Mouse (Mus musculus) megakaryocyte-erythroid progenitor cell, adult 5 weeks (primary cell): ENCODE results near the gene Higd1b. TPM values are rescaled to one million over a fixed set of nuclear protein-coding genes. Genes with fewer than 3 reads are reported as not detected.

ENCODE experiments used
- polyA plus RNA-seq: library from polyadenylated mRNA; stranded (reverse); fragments of >175 nt; gene quantifications from 2 replicates; pipeline ENCODE4 v1.2.3, GENCODE M21; 2012

Gene Higd1b
- not detected in 2 replicates for polyA plus RNA-seq

DNA sequence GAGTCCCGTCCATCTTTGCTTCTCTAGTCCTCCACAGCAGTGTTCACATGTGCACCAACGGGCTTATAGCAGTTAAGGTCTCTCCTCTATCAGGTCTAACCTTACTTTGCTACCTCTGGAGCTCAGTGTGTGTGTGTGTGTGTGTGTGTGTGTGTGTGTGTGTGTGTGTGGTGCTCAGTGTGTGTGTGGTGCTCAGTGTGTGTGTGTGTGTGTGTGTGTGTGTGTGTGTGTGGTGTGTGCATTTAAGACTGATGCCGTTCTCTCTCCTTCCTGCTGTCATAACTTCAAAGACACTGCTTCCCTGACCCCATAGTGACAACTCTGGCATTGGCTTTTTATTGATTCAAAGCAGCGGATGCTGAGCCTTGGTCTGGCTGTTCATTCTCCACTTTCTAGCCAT, at the start of gene Higd1b:
Higd1b (plus strand) TSS at position 301 of the 400 bp plus-strand sequence.

DNA sequence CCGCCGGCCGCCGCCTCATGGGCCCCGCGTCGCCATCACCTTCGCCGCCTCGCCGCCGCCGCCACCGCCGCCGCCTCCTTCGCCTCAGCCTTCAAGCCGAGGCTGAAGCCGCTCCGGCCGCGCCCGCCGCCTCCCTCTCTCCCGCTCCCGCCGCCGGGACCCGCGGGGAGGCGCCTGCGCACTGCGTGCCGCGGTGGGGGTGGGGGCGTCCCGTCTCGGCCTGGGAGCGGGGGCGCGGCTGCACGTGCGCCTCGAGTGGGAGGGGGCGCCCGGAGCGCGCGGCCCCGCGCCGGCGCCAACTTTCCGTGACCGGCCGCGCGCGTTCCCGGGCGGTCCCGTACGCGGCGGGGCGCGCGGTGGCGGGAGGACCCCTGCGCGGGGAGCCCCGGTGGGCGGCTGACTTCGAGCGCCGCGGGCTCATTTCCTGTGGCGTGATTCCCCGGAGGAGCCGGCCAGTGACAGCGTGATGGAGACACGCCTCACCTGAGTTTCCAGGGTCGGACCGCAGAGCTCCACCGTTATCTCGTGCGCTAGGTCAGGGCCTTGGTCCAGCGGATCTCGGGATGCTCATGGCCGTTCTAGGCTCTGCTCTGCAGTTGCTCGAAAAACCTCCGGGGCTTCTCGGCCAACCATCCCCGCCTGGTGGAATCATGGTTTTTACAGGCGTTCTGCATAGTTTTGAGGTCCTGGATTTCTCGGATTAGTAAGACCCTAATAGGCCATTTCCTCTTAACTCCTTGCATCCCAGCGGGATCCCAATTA, 16.4 kb upstream of the Higd1b start, which contains the start of gene Gjc1:
Gjc1 (minus strand) TSS at position 680 of the 762 bp plus-strand sequence.

DNA sequence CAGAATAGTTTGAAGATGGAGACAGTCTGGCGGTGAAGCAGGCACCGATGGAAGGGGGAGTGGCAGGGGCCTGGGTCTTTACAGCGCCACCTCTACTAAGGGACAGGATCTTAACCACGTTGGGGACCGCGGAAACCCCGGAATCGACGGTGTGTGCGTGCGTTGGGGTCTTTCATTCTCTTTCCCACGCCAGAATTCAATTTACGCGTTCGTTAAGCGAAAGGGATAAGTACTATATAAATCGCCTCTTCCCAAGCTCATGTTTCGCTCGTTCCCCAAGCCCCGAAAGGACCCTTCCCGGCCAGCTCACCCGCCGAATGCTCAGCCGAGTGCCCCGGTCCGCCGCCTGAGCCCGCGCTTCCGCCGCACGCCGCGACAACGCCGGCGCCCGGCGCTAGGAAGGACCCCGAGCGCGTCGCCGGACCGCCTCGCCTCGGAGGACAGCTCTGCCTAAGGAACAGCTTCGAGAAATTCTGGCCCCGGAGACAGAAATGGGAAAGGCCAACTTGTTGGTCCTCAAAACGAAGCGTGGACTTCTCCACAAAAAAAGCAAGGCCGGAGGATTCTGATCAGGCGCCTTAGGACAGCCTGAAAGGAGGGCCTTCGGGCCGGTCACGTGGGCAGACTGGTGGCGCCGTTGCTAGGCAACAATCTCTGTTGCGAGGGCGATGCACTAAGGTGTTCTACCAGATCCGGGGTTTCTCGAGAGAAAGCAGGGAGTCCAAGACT, 45.1 kb downstream of the Higd1b start, which contains the start of the genes Eftud2 and Ccdc103:
Eftud2 (minus strand) TSS at position 401 of the 729 bp plus-strand sequence.
Ccdc103 (plus strand) TSS at position 620 of the 729 bp plus-strand sequence.

DNA sequence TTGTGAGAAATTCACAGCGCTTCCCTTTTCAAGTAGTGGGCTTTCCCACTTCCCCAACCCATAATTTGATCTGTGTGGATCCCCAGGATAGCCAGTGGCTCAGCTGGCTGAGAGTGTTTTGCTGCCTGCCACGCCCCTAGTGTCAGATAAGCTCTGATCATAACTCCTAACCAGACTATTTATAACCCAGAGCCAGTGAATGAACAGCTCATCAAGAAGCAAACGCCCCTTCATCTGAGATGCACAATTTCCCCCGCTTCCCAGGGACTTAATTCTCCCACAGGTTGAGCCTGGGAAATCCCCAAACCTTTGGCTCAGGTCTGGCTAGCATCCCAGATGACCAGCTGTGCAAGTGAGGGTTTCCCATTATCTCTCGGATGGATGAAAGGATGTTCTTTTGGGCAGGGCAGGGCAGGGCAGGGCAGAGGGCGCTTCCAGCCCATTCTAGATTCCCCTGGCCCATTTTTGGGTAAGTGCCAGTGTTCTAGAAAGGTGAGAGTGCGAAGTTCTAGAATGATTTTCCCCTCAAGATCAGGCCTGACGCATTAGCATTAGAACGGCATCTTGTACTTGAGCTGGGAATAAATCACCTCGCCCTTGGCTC, 49.1 kb downstream of the Higd1b start, which contains the start of gene Fam187a:
Fam187a (plus strand) TSS at position 554 of the 604 bp plus-strand sequence.

Other genes with a start within 250 kb of the Higd1b start
- 0.18 and 0.24 TPM in 2 replicates for gene Fzd2, start 231.5 kb upstream of the Higd1b start, polyA plus RNA-seq
- not detected in 2 replicates for gene Meioc, start 172.1 kb upstream of the Higd1b start, polyA plus RNA-seq
- gene Ccdc43, start 138.1 kb upstream of the Higd1b start, polyA plus RNA-seq: 8.7 and 9.4 TPM in 2 replicates
- 4.3 and 8.7 TPM in 2 replicates for gene Adam11, start 74.4 kb upstream of the Higd1b start, polyA plus RNA-seq
- gene Gjc1, start 16.1 kb upstream of the Higd1b start, polyA plus RNA-seq: not detected in 2 replicates
- gene Eftud2, start 45.1 kb downstream of the Higd1b start, polyA plus RNA-seq: 180 and 239 TPM in 2 replicates
- gene Ccdc103, start 45.4 kb downstream of the Higd1b start, polyA plus RNA-seq: 0.19 TPM in 1 of 2 replicates, not detected in the other
- not detected in 2 replicates for gene Fam187a, start 49.3 kb downstream of the Higd1b start, polyA plus RNA-seq
- 0.02 and 0.06 TPM in 2 replicates for gene Gfap, start 65.1 kb downstream of the Higd1b start, polyA plus RNA-seq
- gene Kif18b, start 89.3 kb downstream of the Higd1b start, polyA plus RNA-seq: 19.7 and 21.6 TPM in 2 replicates
- gene C1ql1, start 110.8 kb downstream of the Higd1b start, polyA plus RNA-seq: 0.06 and 0.60 TPM in 2 replicates
- 8.9 and 14.0 TPM in 2 replicates for gene Nmt1, start 192.3 kb downstream of the Higd1b start, polyA plus RNA-seq
- gene Dcakd, start 192.5 kb downstream of the Higd1b start, polyA plus RNA-seq: 91.4 and 99.8 TPM in 2 replicates